Mouse (Mus musculus) midbrain, embryonic 16.5 days (tissue): ENCODE data around the gene Secisbp2. TPM values are rescaled to one million over a fixed set of nuclear protein-coding genes. Genes with fewer than 3 reads are reported as not detected.

Experiments used
- ATAC-seq: fragments of 200-750 bp; cut with Nextera tagmentation; 2 replicates; pipeline ENCODE4 v1.8.0; 2017; ENCODE audit warnings: moderate TSS enrichment
- H3K27ac ChIP-seq: fragments of 300-500 bp; sonication (generic); 2 replicates; pipeline ENCODE4 v1.5.1; 2014; ENCODE audit warnings: mild to moderate bottlenecking, low read length, mixed read lengths
- H3K27me3 ChIP-seq: fragments of 300-500 bp; sonication (generic); 2 replicates; pipeline ENCODE4 v1.6.1; 2014; ENCODE audit warnings: low read depth, low read length, mixed read lengths; ENCODE audit not compliant: control insufficient read depth, insufficient read depth
- H3K36me3 ChIP-seq: fragments of 300-500 bp; sonication (generic); 2 replicates; pipeline ENCODE4 v1.6.1; 2014; ENCODE audit warnings: mild to moderate bottlenecking, low read length, moderate library complexity, mixed read lengths; ENCODE audit not compliant: control insufficient read depth, insufficient read depth
- H3K4me1 ChIP-seq: fragments of 300-500 bp; sonication (generic); 2 replicates; pipeline ENCODE4 v1.6.1; 2014; ENCODE audit warnings: mild to moderate bottlenecking, low read length, mixed read lengths; ENCODE audit not compliant: control insufficient read depth, insufficient read depth
- H3K4me2 ChIP-seq: fragments of 300-500 bp; sonication (generic); 2 replicates; pipeline ENCODE4 v1.6.1; 2014; ENCODE audit warnings: mild to moderate bottlenecking, low read length, mixed read lengths
- H3K4me3 ChIP-seq: fragments of 300-500 bp; sonication (generic); 2 replicates; pipeline ENCODE4 v1.5.1; 2014; ENCODE audit warnings: low read depth, mild to moderate bottlenecking, low read length, moderate library complexity, mixed read lengths
- H3K9ac ChIP-seq: fragments of 300-500 bp; sonication (generic); 2 replicates; pipeline ENCODE4 v1.6.1; 2014; ENCODE audit warnings: low read depth, low read length, mixed read lengths
- H3K9me3 ChIP-seq: fragments of 300-500 bp; sonication (generic); replicated peaks from 2 replicates; pipeline ENCODE4 v1.6.1; 2014; ENCODE audit warnings: mild to moderate bottlenecking, low read length, mixed read lengths; ENCODE audit not compliant: control insufficient read depth, poor library complexity, severe bottlenecking
- WGBS: fragments of 180-500 bp; shearing (Covaris S2); extraction: QIAGEN DNeasy Blood & Tissue Kit; methylation state at CpG from one replicate; pipeline ENCODE4 v1.1.7; 2014; 5-methylcytosine and 5-hydroxymethylcytosine counted together
- polyA plus RNA-seq: library from polyadenylated mRNA; unstranded; fragments of >200 nt; fragmentation: Nextera tagmentation; extraction: Ambion mirVana; gene quantifications from 2 replicates; pipeline ENCODE4 v1.2.1, GENCODE M21; 2015

Gene Secisbp2
- polyA plus RNA-seq, 1 experiment from 2014 or later, result 33.6 TPM

- Histone ChIP-seq H3K9ac (no peak overlapping the region), H3K4me2 (no peak overlapping the region), H3K27me3 (no peaks in the 10 kb centered on the region), H3K36me3 (peaks cover 53% of the 10 kb centered on the region), H3K9me3 (no peaks in the 10 kb centered on the region), H3K4me1 (no peaks in the 10 kb centered on the region), H3K27ac (no peak overlapping the region), H3K4me3 (no peak overlapping the region)
- 94% methylated on average over 7 of the region's 7 CpGs for WGBS
- no peak for ATAC-seq
Measured at GRCm38 (mm10) chr13:51685290-51685966, 33.9 kb downstream of the Secisbp2 start.

DNA sequence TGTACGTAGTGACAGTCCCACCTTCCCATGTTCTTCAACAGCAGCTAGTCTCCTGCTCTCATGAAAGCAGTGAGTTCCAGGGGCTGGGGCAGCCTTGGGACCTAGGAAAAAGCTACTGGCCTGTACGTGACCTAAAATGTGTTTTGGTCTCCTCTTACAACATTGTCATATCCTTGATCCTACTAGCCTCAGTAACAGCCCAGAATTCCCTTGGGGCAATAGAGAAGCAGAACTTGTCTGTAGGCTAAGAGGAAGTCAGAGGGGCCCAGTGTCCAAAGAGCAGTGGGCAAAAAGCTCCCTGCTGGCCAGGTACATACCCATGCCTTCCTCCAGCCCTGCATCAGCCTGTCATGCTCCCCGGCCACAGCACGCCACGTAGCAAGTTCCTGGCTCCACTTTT lies 35.5 kb downstream of the Secisbp2 start:
- H3K4me2 ChIP-seq, result no peak overlapping the region
- no peak overlapping the region for H3K27ac ChIP-seq
- no peaks in the 10 kb centered on the region for H3K9me3 ChIP-seq
- no peak overlapping the region for H3K4me3 ChIP-seq
- peaks cover 45% of the 10 kb centered on the region for H3K36me3 ChIP-seq
- H3K9ac ChIP-seq, result no peak overlapping the region
- WGBS, result 91% methylated on average over 5 of the region's 5 CpGs
- ATAC-seq, result no peak
- no peaks in the 10 kb centered on the region for H3K4me1 ChIP-seq
- no peaks in the 10 kb centered on the region for H3K27me3 ChIP-seq

DNA sequence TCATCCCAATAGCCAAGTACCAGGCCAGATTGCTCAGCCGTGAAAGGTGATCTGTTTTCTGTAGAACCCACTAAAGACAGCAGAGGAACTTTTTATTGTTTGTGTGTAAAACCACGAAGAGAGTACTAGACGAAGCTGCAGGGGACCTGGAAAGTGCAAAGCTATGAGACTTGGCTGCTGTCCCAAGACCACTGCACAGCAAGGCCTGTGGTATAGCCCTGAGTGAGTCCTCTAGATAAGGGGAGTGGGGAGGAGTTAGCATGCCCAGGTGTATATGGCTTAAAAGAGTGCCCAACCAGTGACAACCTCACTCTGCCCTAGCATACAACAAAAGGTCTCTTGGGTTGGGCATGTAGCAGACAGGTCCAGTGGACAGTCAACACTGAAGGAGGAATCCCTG lies 37.2 kb downstream of the Secisbp2 start:
- no peaks in the 10 kb centered on the region for H3K4me1 ChIP-seq
- H3K9ac ChIP-seq, result no peak overlapping the region
- no peak overlapping the region for H3K4me2 ChIP-seq
- H3K9me3 ChIP-seq, result no peaks in the 10 kb centered on the region
- no peaks in the 10 kb centered on the region for H3K27me3 ChIP-seq
- no peak overlapping the region for H3K27ac ChIP-seq
- H3K36me3 ChIP-seq, result peaks cover 29% of the 10 kb centered on the region
- 39% methylated on average over 3 of the region's 3 CpGs for WGBS
- H3K4me3 ChIP-seq, result no peak overlapping the region
- no peak for ATAC-seq

- Histone ChIP-seq H3K9ac (no peak overlapping the region), H3K4me2 (no peak overlapping the region), H3K4me3 (no peak overlapping the region), H3K9me3 (no peaks in the 10 kb centered on the region), H3K4me1 (no peaks in the 10 kb centered on the region), H3K36me3 (peaks cover 17% of the 10 kb centered on the region), H3K27ac (no peak overlapping the region), H3K27me3 (no peaks in the 10 kb centered on the region)
- ATAC-seq, result no peak
Measured at GRCm38 (mm10) chr13:51696481-51696880, 45.0 kb downstream of the Secisbp2 start.

DNA sequence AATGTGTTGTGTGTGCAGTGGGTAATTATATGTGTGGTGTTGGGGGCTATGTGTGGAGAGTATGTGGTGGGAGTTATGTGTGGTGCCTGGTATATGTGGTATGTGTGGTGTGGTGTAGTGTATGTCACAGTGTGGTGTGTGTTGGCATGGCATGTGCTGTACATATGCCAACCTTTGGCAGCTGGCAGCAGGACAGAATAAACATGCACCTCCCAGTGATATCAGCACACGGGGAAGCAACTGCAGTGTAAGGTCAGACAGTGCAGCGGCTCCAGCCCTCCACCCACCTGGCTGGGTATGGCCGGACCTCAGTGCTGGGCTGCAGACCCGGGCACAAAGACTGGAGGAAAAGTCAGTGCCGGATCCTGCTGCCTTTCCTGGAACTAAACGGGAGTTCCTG lies 46.0 kb downstream of the Secisbp2 start:
- no peaks in the 10 kb centered on the region for H3K4me1 ChIP-seq
- WGBS, result 92% methylated on average over 6 of the region's 6 CpGs

GRCm38 (mm10) chr13:51697897-51698296 lies 46.4 kb downstream of the Secisbp2 start:
- no peak overlapping the region for H3K4me2 ChIP-seq
- WGBS, result 77% methylated on average over 4 of the region's 4 CpGs
- H3K9me3 ChIP-seq, result no peaks in the 10 kb centered on the region
- no peak overlapping the region for H3K27ac ChIP-seq
- H3K4me1 ChIP-seq, result no peaks in the 10 kb centered on the region
- H3K9ac ChIP-seq, result no peak overlapping the region
- H3K36me3 ChIP-seq, result peaks cover 18% of the 10 kb centered on the region
- no peak for ATAC-seq
- no peaks in the 10 kb centered on the region for H3K27me3 ChIP-seq
- H3K4me3 ChIP-seq, result no peak overlapping the region

More for the DNA sequence above, 46.0 kb downstream of the Secisbp2 start:
- Histone ChIP-seq H3K4me2 (no peak overlapping the region), H3K4me3 (no peak overlapping the region), H3K27me3 (no peaks in the 10 kb centered on the region), H3K9ac (no peak overlapping the region), H3K36me3 (peaks cover 18% of the 10 kb centered on the region), H3K27ac (no peak overlapping the region), H3K9me3 (no peaks in the 10 kb centered on the region)
- ATAC-seq, result no peak

DNA sequence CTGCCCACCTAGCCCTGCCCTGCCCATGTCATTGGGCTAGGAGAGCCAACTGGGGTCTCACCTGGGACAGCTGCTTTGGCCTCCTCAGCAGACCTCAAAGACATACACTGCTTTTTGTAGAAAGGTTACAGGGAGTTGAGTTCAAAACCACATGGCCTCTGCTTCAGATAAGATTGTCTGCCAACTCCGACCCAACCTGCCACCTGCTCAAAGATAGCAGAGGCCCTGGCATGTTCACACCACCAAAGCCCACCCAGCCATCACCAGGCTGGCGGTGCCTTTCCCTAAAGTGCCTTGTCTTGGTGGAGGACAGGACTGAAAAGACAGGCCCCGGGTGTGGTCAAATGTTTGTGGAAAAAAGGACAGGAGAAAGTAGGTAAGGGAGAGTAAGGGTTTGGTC lies 46.8 kb downstream of the Secisbp2 start:
- Histone ChIP-seq H3K9me3 (no peaks in the 10 kb centered on the region), H3K36me3 (peaks cover 18% of the 10 kb centered on the region), H3K9ac (no peak overlapping the region), H3K27ac (no peak overlapping the region), H3K4me1 (no peaks in the 10 kb centered on the region), H3K4me2 (no peak overlapping the region), H3K4me3 (no peak overlapping the region), H3K27me3 (no peaks in the 10 kb centered on the region)
- ATAC-seq, result no peak
- 95% methylated on average over 3 of the region's 3 CpGs for WGBS

DNA sequence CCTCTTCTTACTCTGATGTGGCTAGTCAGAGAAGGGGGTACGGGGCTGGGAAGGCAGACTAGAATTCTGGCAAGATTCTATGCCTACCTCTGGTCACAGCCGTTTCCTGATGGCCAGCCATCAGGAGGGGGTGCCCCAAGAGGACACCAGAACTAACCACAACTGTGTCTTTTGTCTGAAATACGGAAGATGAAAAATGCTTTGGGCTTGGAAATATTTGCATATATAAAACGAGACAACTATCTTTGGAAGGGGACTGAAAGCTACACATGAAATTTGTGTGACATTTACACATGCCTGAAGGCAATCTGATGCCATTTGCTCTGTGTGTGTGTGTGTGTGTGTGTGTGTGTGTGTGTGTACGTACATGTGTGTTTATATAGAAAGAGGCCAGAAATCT lies 52.4 kb downstream of the Secisbp2 start:
- Histone ChIP-seq H3K4me2 (no peak overlapping the region), H3K4me1 (no peaks in the 10 kb centered on the region), H3K27ac (no peak overlapping the region), H3K9ac (no peak overlapping the region), H3K9me3 (no peaks in the 10 kb centered on the region), H3K36me3 (peaks cover 16% of the 10 kb centered on the region; the same call in 1 of the 2 replicates), H3K27me3 (no peaks in the 10 kb centered on the region), H3K4me3 (no peak overlapping the region)
- ATAC-seq, result no peak
- WGBS, result 77% methylated on average over 5 of the region's 5 CpGs

DNA sequence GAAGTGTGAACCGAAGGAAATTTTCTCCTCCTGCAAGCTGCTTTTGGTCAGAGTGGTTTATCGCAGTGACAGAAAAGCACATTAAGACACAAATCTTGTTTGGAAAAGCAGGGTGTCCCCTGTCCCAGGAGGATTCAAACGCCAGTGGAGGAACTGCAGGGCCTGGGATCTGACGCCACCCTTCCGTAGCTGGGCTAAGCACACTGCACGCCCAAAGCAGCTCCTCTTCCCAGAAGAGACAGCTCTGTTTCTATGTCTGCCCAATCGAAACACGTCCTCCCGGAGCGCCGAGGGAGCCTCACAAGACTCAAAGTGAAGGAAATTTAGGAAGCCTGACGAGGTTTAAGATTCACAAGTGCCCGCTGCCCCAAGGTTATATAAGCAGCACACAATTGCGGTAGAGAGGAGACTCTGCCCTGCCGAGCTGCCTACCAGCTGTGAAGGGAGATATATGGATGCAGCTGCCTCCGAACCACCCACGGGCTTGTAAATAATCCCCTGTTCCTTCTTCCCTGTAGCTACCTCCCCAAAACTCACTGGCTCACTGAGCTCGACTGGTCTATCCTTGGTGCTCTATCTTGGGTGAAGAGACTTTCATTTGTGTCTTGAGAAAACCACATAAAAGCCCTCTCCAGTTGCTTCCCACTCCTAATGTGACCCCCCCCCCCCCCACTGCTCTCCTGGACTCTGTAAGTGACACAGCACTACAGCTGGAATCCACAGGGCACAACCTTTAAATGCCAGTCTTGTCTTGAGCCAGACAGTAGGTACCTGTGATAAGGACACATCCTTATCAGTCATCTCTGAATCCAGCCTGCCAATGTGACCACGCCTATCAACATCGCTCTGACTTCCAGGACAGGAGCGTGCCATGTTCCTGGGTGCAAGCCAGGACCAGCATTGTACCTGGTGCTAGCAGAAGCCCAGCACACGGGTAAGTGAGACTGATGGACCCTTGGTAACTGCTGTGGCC lies 54.7 kb downstream of the Secisbp2 start:
- H3K4me2 ChIP-seq, result no peak overlapping the region
- 70% methylated on average over 22 of the region's 22 CpGs for WGBS
- H3K9ac ChIP-seq, result no peak overlapping the region
- no peaks in the 10 kb centered on the region for H3K9me3 ChIP-seq
- no peaks in the 10 kb centered on the region for H3K27me3 ChIP-seq
- peaks cover 13% of the 10 kb centered on the region for H3K36me3 ChIP-seq
- no peaks in the 10 kb centered on the region for H3K4me1 ChIP-seq
- no peak overlapping the region for H3K27ac ChIP-seq
- H3K4me3 ChIP-seq, result no peak overlapping the region
- no peak for ATAC-seq
